Mouse (Mus musculus) myocyte (in vitro differentiated cells): ENCODE measurements around the gene Hoxc4.

Experiments
- E2F4 ChIP-seq: IDR thresholded peaks from one replicate; pipeline ENCODE4 v1.6.1; 2011; ENCODE audit warnings: mild to moderate bottlenecking, control low read depth, moderate library complexity; ENCODE audit not compliant: insufficient read depth
- MYOG ChIP-seq, 3 experiments: IDR thresholded peaks; one replicate each; pipeline ENCODE4 v1.6.1; 2011; ENCODE audit warnings: control low read depth in 2 of 3, low read depth in 2 of 3, mild to moderate bottlenecking in 2 of 3; ENCODE audit not compliant: insufficient read length in 2 of 3, control insufficient read depth in 1 of 3, insufficient read depth in 1 of 3
- POLR2A ChIP-seq: IDR thresholded peaks from one replicate; pipeline ENCODE4 v1.6.1; 2011; ENCODE audit warnings: low read depth, mild to moderate bottlenecking, control low read depth, moderate library complexity; ENCODE audit not compliant: insufficient read length
- POLR2AphosphoS2 ChIP-seq: IDR thresholded peaks from one replicate; pipeline ENCODE4 v1.6.1; 2011; ENCODE audit warnings: low read depth, control low read depth; ENCODE audit not compliant: insufficient read length
- REST ChIP-seq: IDR thresholded peaks from one replicate; pipeline ENCODE4 v1.6.1; 2011; ENCODE audit warnings: mild to moderate bottlenecking, control low read depth, moderate library complexity; ENCODE audit not compliant: insufficient read depth, insufficient read length
- TCF12 ChIP-seq: IDR thresholded peaks from one replicate; pipeline ENCODE4 v1.6.1; 2011; ENCODE audit warnings: mild to moderate bottlenecking, control low read depth; ENCODE audit not compliant: poor library complexity, insufficient read depth, severe bottlenecking

- TF ChIP-seq E2F4 (no peak), REST (no peak), POLR2A (no peak), TCF12 (no peak), POLR2AphosphoS2 (no peak), MYOG (IDR thresholded peaks at IDR 0.05; ENCODE audit: control insufficient read depth in 1 of 3, insufficient read depth in 1 of 3, insufficient read length in 2 of 3, low read depth in 2 of 3) (no peak)
Measured at GRCm38 (mm10) chr15:102975034-102975433, 43.7 kb upstream of the Hoxc4 start.
